Mouse (Mus musculus): ENCODE data around the gene Fancc. TPM values are rescaled to one million over a fixed set of nuclear protein-coding genes. Genes with fewer than 3 reads are reported as not detected.

Gene Fancc
- polyA plus RNA-seq, 1 experiment from 2014 or later = 15.8 TPM

DNA sequence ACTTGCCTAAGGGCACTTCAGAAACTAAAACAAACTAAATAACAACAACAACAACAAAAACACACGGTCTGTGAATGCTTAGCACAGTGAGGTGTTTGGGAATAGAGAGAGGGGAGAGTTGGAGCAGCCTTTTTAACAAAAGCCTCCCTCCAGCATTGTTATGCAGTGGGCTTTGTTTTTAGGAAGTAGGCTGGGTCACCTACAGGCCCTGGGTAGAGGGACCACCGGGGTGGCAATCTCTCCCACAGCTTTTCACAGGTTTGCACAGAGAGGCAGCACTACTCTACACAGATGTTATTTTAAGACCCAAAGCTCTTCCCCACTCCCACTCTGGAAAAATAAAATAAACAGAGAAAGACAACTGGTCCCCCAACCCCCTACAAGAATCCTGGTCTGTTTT is 31.8 kb upstream of the Fancc start:
- Histone ChIP-seq H3K4me1 (peaks cover 23% of the 10 kb centered on the region), H3K4me3 (no peak overlapping the region), H3K27me3 (ENCODE audit: insufficient read depth, poor library complexity, severe bottlenecking) (no peaks in the 10 kb centered on the region), H3K9me3 (no peaks in the 10 kb centered on the region), H3K36me3 (peaks cover 100% of the 10 kb centered on the region), H3K27ac (peak overlapping the region; percentile 56; the same call in 1 of the 2 replicates)
- 20% methylated on average over 2 of the region's 2 CpGs for WGBS
- no peak for DNase-seq (ENCODE audit: low spot score)

DNA sequence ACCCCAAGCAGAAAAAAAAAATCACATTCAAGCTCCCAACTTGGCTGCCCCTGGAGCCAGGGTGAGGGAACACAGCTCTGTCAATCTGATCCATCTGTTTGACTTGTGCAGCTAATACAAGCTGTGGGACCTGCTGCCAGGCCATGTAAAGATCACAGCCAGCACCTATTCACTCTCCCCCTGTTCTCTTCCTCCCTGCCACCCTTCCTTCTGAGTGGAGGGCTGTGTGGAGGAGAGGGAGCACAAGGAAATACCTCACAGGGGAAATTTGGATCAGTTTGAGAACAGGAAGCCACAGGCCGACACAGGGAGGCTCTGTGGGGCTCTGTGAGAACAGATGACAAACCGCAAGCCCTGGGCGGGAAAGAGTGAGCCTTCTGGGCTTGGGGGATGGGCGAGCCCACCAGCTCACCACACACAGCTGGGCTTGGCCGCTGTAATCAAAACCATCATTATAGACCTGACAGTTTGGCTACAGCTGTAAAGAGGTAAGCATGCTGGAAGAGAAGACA is 31.1 kb upstream of the Fancc start:
- 29% methylated on average over 5 of the region's 5 CpGs for WGBS
- H3K4me1 ChIP-seq = peaks cover 23% of the 10 kb centered on the region
- H3K36me3 ChIP-seq = peaks cover 100% of the 10 kb centered on the region
- H3K27me3 ChIP-seq (ENCODE audit: insufficient read depth, poor library complexity, severe bottlenecking) = no peaks in the 10 kb centered on the region
- H3K9me3 ChIP-seq = no peaks in the 10 kb centered on the region
- DNase-seq (ENCODE audit: low spot score) = no peak
- H3K4me3 ChIP-seq = no peak overlapping the region
- peak overlapping the region; percentile 56 for H3K27ac ChIP-seq

- H3K27me3 ChIP-seq (ENCODE audit: insufficient read depth, poor library complexity, severe bottlenecking) = no peaks in the 10 kb centered on the region
- H3K4me1 ChIP-seq = peaks cover 23% of the 10 kb centered on the region
- H3K36me3 ChIP-seq = peaks cover 96% of the 10 kb centered on the region
- H3K9me3 ChIP-seq = no peaks in the 10 kb centered on the region
- H3K27ac ChIP-seq = no peak overlapping the region
- H3K4me3 ChIP-seq = no peak overlapping the region
- 70% methylated on average over 11 of the region's 11 CpGs for WGBS
- DNase-seq (ENCODE audit: low spot score) = no peak
These were observed 28.6 kb upstream of the Fancc start for GRCm38 (mm10) chr13:63525571-63526197.

DNA sequence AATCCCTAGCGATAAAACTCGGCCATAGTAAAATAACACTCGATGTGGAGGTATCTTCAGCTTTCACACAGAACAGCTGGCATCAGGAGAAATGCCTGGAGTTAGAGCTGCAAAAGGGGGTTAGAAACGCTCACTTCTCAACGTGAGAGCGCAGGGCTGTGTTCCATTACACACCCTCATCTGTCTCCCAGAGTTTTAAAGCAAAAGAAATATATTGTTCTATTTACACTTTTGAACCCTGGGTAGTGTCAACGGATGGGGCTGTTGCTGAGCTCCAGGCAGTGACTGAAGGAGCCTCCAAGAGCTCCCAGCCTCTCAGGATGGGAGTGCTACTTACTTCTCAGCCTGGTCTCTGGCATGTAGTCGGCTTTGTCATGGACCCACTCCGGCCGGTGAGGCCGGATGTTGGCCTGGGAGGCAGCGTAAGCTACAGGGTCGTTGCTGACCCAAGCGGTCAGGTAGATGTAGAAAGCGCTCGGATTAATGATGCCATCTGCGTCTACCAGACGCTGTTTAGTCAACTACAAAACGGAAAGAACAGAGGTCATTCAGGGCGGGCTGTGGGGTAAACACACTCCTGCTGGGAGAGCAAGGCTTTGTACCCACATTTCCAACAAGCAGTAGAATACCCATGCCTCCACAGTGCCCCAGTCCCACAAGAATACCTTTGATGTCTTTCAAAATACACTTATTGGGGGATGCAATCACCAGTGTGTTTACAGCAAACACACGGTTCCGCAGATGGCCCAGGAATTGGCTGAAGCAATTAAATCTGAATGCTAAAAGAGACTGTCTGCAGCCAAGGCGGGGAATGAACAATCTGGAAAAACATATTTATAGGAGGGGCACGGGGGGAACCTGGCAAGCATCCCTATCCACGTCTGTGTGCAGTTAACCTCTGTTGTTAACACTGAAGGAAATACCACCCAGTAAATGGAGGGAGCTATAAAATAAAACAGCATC is 27.8 kb upstream of the Fancc start:
- WGBS = 84% methylated on average over 25 of the region's 25 CpGs
- Histone ChIP-seq H3K4me3 (no peak overlapping the region), H3K27ac (no peak overlapping the region), H3K4me1 (peaks cover 23% of the 10 kb centered on the region), H3K27me3 (ENCODE audit: insufficient read depth, poor library complexity, severe bottlenecking) (no peaks in the 10 kb centered on the region), H3K36me3 (peaks cover 96% of the 10 kb centered on the region), H3K9me3 (no peaks in the 10 kb centered on the region)
- no peak for DNase-seq (ENCODE audit: low spot score)

GRCm38 (mm10) chr13:63524061-63524460 is 27.0 kb upstream of the Fancc start:
- no peak for DNase-seq (ENCODE audit: low spot score)
- peaks cover 96% of the 10 kb centered on the region for H3K36me3 ChIP-seq
- H3K27ac ChIP-seq = no peak overlapping the region
- WGBS = 92% methylated on average over 2 of the region's 2 CpGs
- no peaks in the 10 kb centered on the region for H3K27me3 ChIP-seq (ENCODE audit: insufficient read depth, poor library complexity, severe bottlenecking)
- no peak overlapping the region for H3K4me3 ChIP-seq
- peaks cover 17% of the 10 kb centered on the region for H3K4me1 ChIP-seq
- no peaks in the 10 kb centered on the region for H3K9me3 ChIP-seq

- no peaks in the 10 kb centered on the region for H3K9me3 ChIP-seq
- no peak for DNase-seq (ENCODE audit: low spot score)
- peaks cover 4% of the 10 kb centered on the region; the same call in 1 of the 2 replicates for H3K4me1 ChIP-seq
- no peak overlapping the region for H3K4me3 ChIP-seq
- H3K36me3 ChIP-seq = peaks cover 96% of the 10 kb centered on the region
- no peak overlapping the region for H3K27ac ChIP-seq
- 75% methylated on average over 10 of the region's 10 CpGs for WGBS
- H3K27me3 ChIP-seq (ENCODE audit: insufficient read depth, poor library complexity, severe bottlenecking) = no peaks in the 10 kb centered on the region
These were observed 25.8 kb upstream of the Fancc start for GRCm38 (mm10) chr13:63522832-63523231.

DNA sequence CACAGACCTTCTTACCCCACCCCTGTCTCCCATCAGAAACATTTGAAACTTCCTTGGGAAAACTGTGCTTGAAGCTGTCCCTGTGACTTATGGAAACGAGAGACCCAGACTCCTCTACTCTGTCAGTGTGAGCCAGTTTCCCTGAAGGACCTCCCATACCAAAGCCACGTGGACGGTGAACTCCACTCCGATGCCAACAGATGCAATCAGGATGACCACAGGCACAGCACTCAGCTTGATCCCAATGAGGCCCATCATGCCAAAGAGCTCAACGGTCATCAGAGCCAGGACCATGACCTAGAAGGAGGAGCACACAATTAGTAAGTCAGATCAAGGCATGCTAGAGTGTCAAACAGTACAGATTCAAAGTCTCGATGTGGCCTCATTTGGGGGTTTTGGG is 23.0 kb upstream of the Fancc start:
- Histone ChIP-seq H3K4me1 (no peaks in the 10 kb centered on the region), H3K27ac (no peak overlapping the region), H3K36me3 (peaks cover 96% of the 10 kb centered on the region), H3K9me3 (no peaks in the 10 kb centered on the region), H3K4me3 (no peak overlapping the region), H3K27me3 (ENCODE audit: insufficient read depth, poor library complexity, severe bottlenecking) (no peaks in the 10 kb centered on the region)
- WGBS = 91% methylated on average over 6 of the region's 6 CpGs
- DNase-seq (ENCODE audit: low spot score) = no peak

- Histone ChIP-seq H3K36me3 (peaks cover 96% of the 10 kb centered on the region), H3K9me3 (no peaks in the 10 kb centered on the region), H3K27me3 (ENCODE audit: insufficient read depth, poor library complexity, severe bottlenecking) (no peaks in the 10 kb centered on the region), H3K4me3 (no peak overlapping the region), H3K27ac (no peak overlapping the region), H3K4me1 (peaks cover 20% of the 10 kb centered on the region)
- no peak for DNase-seq (ENCODE audit: low spot score)
- WGBS = 87% methylated on average over 2 of the region's 2 CpGs
These were observed 19.5 kb upstream of the Fancc start for GRCm38 (mm10) chr13:63516535-63516934.

GRCm38 (mm10) chr13:63515542-63515941 is 18.5 kb upstream of the Fancc start:
- peaks cover 100% of the 10 kb centered on the region for H3K36me3 ChIP-seq
- no peaks in the 10 kb centered on the region for H3K27me3 ChIP-seq (ENCODE audit: insufficient read depth, poor library complexity, severe bottlenecking)
- H3K4me3 ChIP-seq = no peak overlapping the region

DNA sequence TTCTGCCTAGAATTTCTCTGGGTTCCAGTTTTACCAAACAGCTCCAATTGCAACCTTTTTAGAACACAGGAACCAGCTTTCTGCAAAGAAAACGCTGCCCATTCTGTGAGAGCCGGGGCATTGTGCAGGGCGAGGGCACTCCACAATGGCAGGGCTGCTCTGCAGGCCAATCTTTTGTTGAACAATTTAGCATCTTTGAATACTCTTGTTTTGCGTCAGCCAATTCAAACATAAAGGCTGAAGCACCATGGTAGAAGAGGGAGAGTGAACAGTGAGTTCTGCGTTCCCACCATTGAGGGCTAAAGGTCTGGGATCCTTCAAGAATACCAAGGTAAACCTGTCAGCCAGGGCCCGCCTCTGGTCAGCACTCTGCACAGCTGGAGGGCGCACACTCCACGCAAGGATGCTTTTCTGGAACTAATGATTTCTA is 17.9 kb upstream of the Fancc start:
- Histone ChIP-seq H3K27me3 (ENCODE audit: insufficient read depth, poor library complexity, severe bottlenecking) (no peaks in the 10 kb centered on the region), H3K4me3 (no peak overlapping the region), H3K4me1 (peaks cover 20% of the 10 kb centered on the region), H3K9me3 (no peaks in the 10 kb centered on the region), H3K27ac (no peak overlapping the region), H3K36me3 (peaks cover 100% of the 10 kb centered on the region)
- 74% methylated on average over 8 of the region's 8 CpGs for WGBS
- DNase-seq (ENCODE audit: low spot score) = no peak

More at GRCm38 (mm10) chr13:63515542-63515941, 18.5 kb upstream of the Fancc start:
- no peaks in the 10 kb centered on the region for H3K9me3 ChIP-seq
- H3K27ac ChIP-seq = no peak overlapping the region
- H3K4me1 ChIP-seq = peaks cover 20% of the 10 kb centered on the region
- 87% methylated on average over 5 of the region's 5 CpGs for WGBS
- DNase-seq (ENCODE audit: low spot score) = no peak

- no peak overlapping the region for H3K27ac ChIP-seq
These were observed 16.5 kb upstream of the Fancc start for GRCm38 (mm10) chr13:63513374-63514098.

GRCm38 (mm10) chr13:63512411-63512810 is 15.3 kb upstream of the Fancc start:
- Histone ChIP-seq H3K27ac (peak overlapping the region; percentile 10; the same call in 1 of the 2 replicates), H3K27me3 (ENCODE audit: insufficient read depth, poor library complexity, severe bottlenecking) (no peaks in the 10 kb centered on the region), H3K4me3 (no peak overlapping the region), H3K36me3 (peaks cover 98% of the 10 kb centered on the region), H3K9me3 (no peaks in the 10 kb centered on the region), H3K4me1 (peaks cover 20% of the 10 kb centered on the region)
- no peak for DNase-seq (ENCODE audit: low spot score)
- WGBS = 51% methylated on average over 6 of the region's 6 CpGs

More at GRCm38 (mm10) chr13:63513374-63514098, 16.5 kb upstream of the Fancc start:
- Histone ChIP-seq H3K4me3 (no peak overlapping the region), H3K4me1 (peaks cover 20% of the 10 kb centered on the region), H3K27me3 (ENCODE audit: insufficient read depth, poor library complexity, severe bottlenecking) (no peaks in the 10 kb centered on the region), H3K9me3 (no peaks in the 10 kb centered on the region), H3K36me3 (peaks cover 98% of the 10 kb centered on the region)
- no peak for DNase-seq (ENCODE audit: low spot score)
- 92% methylated on average over 26 of the region's 26 CpGs for WGBS
